Mouse (Mus musculus) left cerebral cortex, postnatal 25 days (tissue): ENCODE results near the gene Ltc4s. TPM values are rescaled to one million over a fixed set of nuclear protein-coding genes. Genes with fewer than 3 reads are reported as not detected.
A peak's percentile ranks its signal among the peaks of the same experiment; 100 is the strongest.

Source experiments
- DNase-seq, 2 experiments: peaks; one replicate each; pipeline ENCODE4 v3.0.0; 2022; ENCODE audit warnings: low spot score in 2 of 2, mixed read lengths in 1 of 2
- intact Hi-C: fragments of 180-260 bp; cut with DNase I; formaldehyde crosslinking; loops from one replicate; pipeline ENCODE4 v1.15.1; 2025
- total RNA-seq, 2 experiments: library from RNA; stranded (reverse); gene quantifications; 2 replicates each; pipeline ENCODE4 v1.2.3; 2021

The Ltc4s gene
- 1 to 10 TPM; 8.4 to 8.7 TPM for total RNA-seq

- intact Hi-C loops = loop anchor here (5.0 kb wide), 1 partner anchor 124 kb away; no protein-coding TSS in a partner anchor
Observed at GRCm38 (mm10) chr11:50238324-50238723, at the start of gene Ltc4s. Gene Ltc4s, minus strand, starts transcription at chr11:50238616.

GRCm38 (mm10) chr11:50286428-50286827 is 48.0 kb upstream of the Ltc4s start:
- intact Hi-C loops = no loop called here
- DNase-seq = no peak

More at GRCm38 (mm10) chr11:50238324-50238723, at the start of gene Ltc4s:
- no peak for DNase-seq

- no peak for DNase-seq
- intact Hi-C loops = no loop called here
Observed at GRCm38 (mm10) chr11:50285696-50286095, 47.3 kb upstream of the Ltc4s start.

GRCm38 (mm10) chr11:50285263-50285662 is 46.8 kb upstream of the Ltc4s start:
- intact Hi-C loops = no loop called here
- no peak for DNase-seq

- intact Hi-C loops = no loop called here
- DNase-seq = no peak
Observed at GRCm38 (mm10) chr11:50280053-50280452, 41.6 kb upstream of the Ltc4s start.

GRCm38 (mm10) chr11:50279005-50279404 is 40.6 kb upstream of the Ltc4s start:
- no peak for DNase-seq
- intact Hi-C loops = no loop called here

- no peak for DNase-seq
- intact Hi-C loops = no loop called here
Observed at GRCm38 (mm10) chr11:50277706-50278105, 39.3 kb upstream of the Ltc4s start.

GRCm38 (mm10) chr11:50277025-50277424 is 38.6 kb upstream of the Ltc4s start:
- intact Hi-C loops = no loop called here

GRCm38 (mm10) chr11:50275568-50276151 is 37.2 kb upstream of the Ltc4s start:
- intact Hi-C loops = no loop called here
- DNase-seq = peak in 1 of 2 experiments; percentile 81

More at GRCm38 (mm10) chr11:50277025-50277424, 38.6 kb upstream of the Ltc4s start:
- DNase-seq = no peak

GRCm38 (mm10) chr11:50275077-50275476 is 36.7 kb upstream of the Ltc4s start:
- intact Hi-C loops = no loop called here
- DNase-seq = no peak

GRCm38 (mm10) chr11:50272819-50273218 is 34.4 kb upstream of the Ltc4s start:
- intact Hi-C loops = no loop called here
- no peak for DNase-seq

- intact Hi-C loops = no loop called here
- no peak for DNase-seq
Observed at GRCm38 (mm10) chr11:50269885-50270284, 31.5 kb upstream of the Ltc4s start.

GRCm38 (mm10) chr11:50269163-50269562 is 30.7 kb upstream of the Ltc4s start:
- no peak for DNase-seq
- intact Hi-C loops = no loop called here

- no peak for DNase-seq
- intact Hi-C loops = no loop called here
Observed at GRCm38 (mm10) chr11:50266997-50267396, 28.6 kb upstream of the Ltc4s start.

GRCm38 (mm10) chr11:50265931-50266330 is 27.5 kb upstream of the Ltc4s start:
- no peak for DNase-seq
- intact Hi-C loops = no loop called here

GRCm38 (mm10) chr11:50263198-50263597 is 24.8 kb upstream of the Ltc4s start:
- intact Hi-C loops = no loop called here
- DNase-seq = no peak

GRCm38 (mm10) chr11:50262020-50262419 is 23.6 kb upstream of the Ltc4s start:
- intact Hi-C loops = no loop called here
- no peak for DNase-seq

GRCm38 (mm10) chr11:50258310-50258709 is 19.9 kb upstream of the Ltc4s start:
- peak in 1 of 2 experiments; percentile 87 for DNase-seq
- intact Hi-C loops = no loop called here

- intact Hi-C loops = no loop called here
- peak in 1 of 2 experiments; percentile 72 for DNase-seq
Observed at GRCm38 (mm10) chr11:50256615-50257014, 18.2 kb upstream of the Ltc4s start.

GRCm38 (mm10) chr11:50254010-50254580 is 15.7 kb upstream of the Ltc4s start:
- intact Hi-C loops = no loop called here
- DNase-seq = peak; percentile 82 to 96

GRCm38 (mm10) chr11:50253393-50253792 is 15.0 kb upstream of the Ltc4s start:
- no peak for DNase-seq
- intact Hi-C loops = no loop called here
